Mouse (Mus musculus): ENCODE results near the gene Rb1.

The Rb1 gene

DNA sequence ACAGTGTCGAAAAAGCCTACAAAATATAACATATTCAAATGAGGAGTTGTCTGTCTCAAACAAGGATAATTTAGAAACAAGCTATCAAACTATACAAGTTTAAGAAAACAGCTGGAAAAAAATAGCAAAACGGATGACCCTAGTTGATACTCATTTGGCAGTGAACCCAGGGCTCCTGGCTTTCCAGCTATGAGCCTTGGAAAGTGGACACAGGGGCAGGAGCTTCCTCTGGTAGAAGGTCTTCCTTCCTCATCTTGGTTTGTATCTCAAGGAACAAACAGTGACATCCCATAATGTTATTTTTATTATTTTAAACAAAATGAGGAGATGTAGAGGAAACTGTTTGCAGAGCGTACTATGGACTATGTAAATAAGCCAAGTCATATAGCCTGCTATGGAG, 177.5 kb downstream of the Rb1 start:
- DNase-seq (ENCODE audit: low read depth): no peak

GRCm38 (mm10) chr14:73146721-73147120, 178.9 kb downstream of the Rb1 start:
- no peak for DNase-seq (ENCODE audit: low read depth)

DNA sequence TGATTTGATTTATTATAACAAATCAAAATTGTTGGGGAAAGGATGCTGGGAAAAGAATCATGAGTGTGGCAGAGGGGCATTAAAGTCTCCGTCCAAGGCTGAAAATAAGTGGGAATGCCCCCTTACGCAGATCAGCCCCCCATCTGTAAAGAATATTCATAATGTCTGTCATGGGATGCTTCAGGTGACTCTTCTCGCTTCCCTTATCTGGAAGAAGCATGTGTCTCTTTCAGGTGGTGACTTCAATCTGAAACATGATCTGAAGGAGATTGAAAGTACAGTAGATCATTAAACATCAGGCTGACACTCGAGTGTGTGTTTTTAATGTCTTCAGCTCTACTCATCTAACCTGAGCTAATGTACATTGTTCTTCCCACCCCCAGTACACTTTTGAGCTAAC, 180.1 kb downstream of the Rb1 start:
- no peak for DNase-seq (ENCODE audit: low read depth)

- no peak for DNase-seq (ENCODE audit: low read depth)
Measured at GRCm38 (mm10) chr14:73143710-73144420, 181.8 kb downstream of the Rb1 start.

GRCm38 (mm10) chr14:73142896-73143709, 182.5 kb downstream of the Rb1 start:
- DNase-seq (ENCODE audit: low read depth): no peak

DNA sequence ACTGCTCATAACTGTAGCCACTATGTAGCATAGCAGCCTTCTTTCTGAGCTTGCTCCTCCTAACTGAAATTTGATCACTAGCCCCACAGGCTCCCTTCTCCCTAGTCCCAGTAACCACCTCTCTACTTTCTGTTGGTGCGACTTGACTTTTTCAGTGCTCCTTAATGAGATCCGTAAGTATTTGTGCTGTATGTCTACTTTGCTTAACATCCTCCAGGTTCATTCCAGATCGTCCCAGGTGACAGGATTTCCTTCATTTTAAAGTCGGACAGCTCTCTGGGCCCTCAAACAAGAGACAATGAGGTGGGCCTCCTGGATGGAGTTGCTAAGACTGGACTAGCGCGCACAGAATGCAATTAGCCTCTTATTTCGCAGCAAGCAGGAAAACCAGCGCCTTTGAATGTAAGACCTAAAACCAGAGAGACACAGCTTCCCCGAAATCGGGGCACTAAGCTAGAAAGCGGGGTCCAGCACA, 183.2 kb downstream of the Rb1 start:
- no peak for DNase-seq (ENCODE audit: low read depth)

DNA sequence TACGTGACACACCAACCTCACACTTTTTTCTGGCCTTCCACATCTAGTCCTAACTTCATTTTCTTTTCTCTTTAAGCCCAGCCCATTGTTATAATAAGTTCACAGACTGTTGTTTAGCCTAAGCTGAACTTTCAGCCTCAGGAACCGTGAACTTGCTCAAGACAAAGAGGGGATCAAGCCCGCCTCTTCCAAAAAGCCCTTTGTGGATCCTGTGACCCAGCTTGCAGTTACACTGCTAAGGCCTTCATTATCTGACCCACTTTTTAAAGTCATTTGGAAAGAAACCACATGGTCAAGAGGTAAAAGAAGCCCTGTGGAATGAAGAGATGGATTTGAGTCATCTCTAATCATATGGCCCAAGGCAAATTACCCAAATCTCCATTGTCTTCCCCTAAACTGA, 183.8 kb downstream of the Rb1 start:
- DNase-seq (ENCODE audit: low read depth): no peak

DNA sequence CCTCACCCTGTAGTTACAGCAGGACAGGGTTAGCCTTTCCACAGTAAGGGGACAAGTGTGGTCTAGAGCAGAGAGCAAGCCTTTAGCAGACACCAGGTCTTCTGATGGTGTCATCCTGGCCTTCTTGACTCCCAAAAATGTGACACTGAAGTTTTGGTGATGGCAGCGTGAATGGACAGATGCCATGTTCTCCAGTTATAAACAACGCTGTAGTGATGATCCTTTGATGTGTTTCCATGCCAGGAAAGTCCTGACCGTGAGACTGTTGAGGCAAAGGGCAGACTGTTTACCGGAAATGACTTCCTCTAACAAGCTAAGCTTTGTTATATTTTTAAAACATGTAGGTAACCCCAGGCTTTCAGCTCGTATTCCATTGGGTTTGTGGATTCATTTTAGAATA, 185.8 kb downstream of the Rb1 start:
- no peak for DNase-seq (ENCODE audit: low read depth)

DNA sequence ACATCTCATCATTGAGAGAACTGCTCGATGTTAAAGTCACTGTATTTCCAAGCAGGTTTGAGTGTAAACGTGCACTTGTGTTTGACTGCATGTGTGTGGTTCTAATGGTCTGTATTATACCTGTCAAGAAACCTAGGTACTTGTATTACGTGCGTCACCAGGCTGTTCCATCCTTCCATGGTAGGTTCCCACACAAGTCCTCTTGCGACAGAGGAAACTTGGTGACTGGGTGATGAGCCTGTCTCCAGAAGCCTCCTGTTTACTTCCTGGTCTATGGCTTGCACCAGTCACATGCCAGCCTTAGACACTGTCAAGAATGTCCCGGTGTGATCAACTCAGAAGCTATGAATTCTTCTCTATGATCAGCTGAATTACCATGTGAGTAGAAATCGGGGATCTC, 187.1 kb downstream of the Rb1 start:
- no peak for DNase-seq (ENCODE audit: low read depth)

DNA sequence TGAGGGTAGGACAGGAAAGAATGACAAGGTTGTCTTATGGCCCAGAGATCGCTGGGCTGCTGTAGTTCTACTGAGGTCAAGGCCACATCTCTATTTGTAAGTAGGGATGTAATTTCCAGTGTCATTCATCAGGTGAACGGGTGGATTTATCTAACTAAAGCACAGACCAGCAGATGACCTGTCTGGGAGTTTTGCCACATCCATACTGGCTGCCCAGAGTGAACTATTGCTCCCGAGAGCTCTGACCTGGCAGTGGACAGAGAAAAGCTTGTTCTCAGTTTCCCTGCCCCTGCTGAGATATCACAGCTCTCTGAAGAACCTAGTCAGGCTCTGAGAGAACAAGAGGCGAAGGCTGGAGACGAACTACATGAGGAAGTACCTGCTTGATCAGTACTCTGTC, 188.4 kb downstream of the Rb1 start:
- no peak for DNase-seq (ENCODE audit: low read depth)
